Mouse (Mus musculus): ENCODE measurements around the gene Mat2a. TPM values are rescaled to one million over a fixed set of nuclear protein-coding genes. Genes with fewer than 3 reads are reported as not detected.
"Not testable (repeated sequence)": the region's sequence is repeated elsewhere in the genome, so short reads cannot be mapped to it uniquely, and the experiment has no call there.

Mat2a gene
- polyA plus RNA-seq, 1 experiment = 187 TPM

GRCm38 (mm10) chr6:72465361-72466157 is 26.2 kb upstream of the Mat2a start:
- Histone ChIP-seq H3K4me3 (replicated peaks; ENCODE audit: insufficient read depth, low read depth, low read length) (no peak overlapping the region), H3K27ac (ENCODE audit: insufficient read depth, low read length) (no peak overlapping the region), H3K27me3 (ENCODE audit: control insufficient read depth, insufficient read depth, low read length) (no peaks in the 10 kb centered on the region; the same call in 1 of the 2 replicates), H3K4me1 (ENCODE audit: control insufficient read depth, insufficient read depth, low read length) (no peaks in the 10 kb centered on the region)
- TF ChIP-seq POLR2A (IDR thresholded peaks at IDR 0.05; ENCODE audit: borderline replicate concordance, insufficient read depth, low read length) = no peak
- no peak for TF ChIP-seq CTCF (IDR thresholded peaks at IDR 0.05; ENCODE audit: borderline replicate concordance, insufficient read depth, low read depth, low read length)
- DNase-seq = no peak
- WGBS = 78% methylated on average over 8 of the region's 8 CpGs

GRCm38 (mm10) chr6:72462550-72463257 is 23.3 kb upstream of the Mat2a start:
- not testable (repeated sequence) for H3K27me3 ChIP-seq (ENCODE audit: control insufficient read depth, insufficient read depth, low read length); H3K27ac ChIP-seq (ENCODE audit: insufficient read depth, low read length)
- WGBS = 82% methylated on average over 5 of the region's 5 CpGs

GRCm38 (mm10) chr6:72460036-72460801 is 20.9 kb upstream of the Mat2a start:
- TF ChIP-seq CTCF (IDR thresholded peaks at IDR 0.05; ENCODE audit: borderline replicate concordance, insufficient read depth, low read depth, low read length) (no peak), POLR2A (IDR thresholded peaks at IDR 0.05; ENCODE audit: borderline replicate concordance, insufficient read depth, low read length) (no peak)
- no peak for DNase-seq
- 73% methylated on average over 9 of the region's 9 CpGs for WGBS

More at GRCm38 (mm10) chr6:72462550-72463257, 23.3 kb upstream of the Mat2a start:
- not testable (repeated sequence) for H3K4me3 ChIP-seq (replicated peaks; ENCODE audit: insufficient read depth, low read depth, low read length); DNase-seq; H3K4me1 ChIP-seq (ENCODE audit: control insufficient read depth, insufficient read depth, low read length)

GRCm38 (mm10) chr6:72458921-72459320 is 19.6 kb upstream of the Mat2a start:
- no peak for DNase-seq
- TF ChIP-seq CTCF (IDR thresholded peaks at IDR 0.05; ENCODE audit: borderline replicate concordance, insufficient read depth, low read depth, low read length) (no peak), POLR2A (IDR thresholded peaks at IDR 0.05; ENCODE audit: borderline replicate concordance, insufficient read depth, low read length) (no peak)
- WGBS = 52% methylated on average over 5 of the region's 5 CpGs
- Histone ChIP-seq H3K27ac (ENCODE audit: insufficient read depth, low read length) (no peak overlapping the region), H3K4me1 (ENCODE audit: control insufficient read depth, insufficient read depth, low read length) (no peaks in the 10 kb centered on the region), H3K4me3 (replicated peaks; ENCODE audit: insufficient read depth, low read depth, low read length) (no peak overlapping the region), H3K27me3 (ENCODE audit: control insufficient read depth, insufficient read depth, low read length) (no peaks in the 10 kb centered on the region)

More at GRCm38 (mm10) chr6:72460036-72460801, 20.9 kb upstream of the Mat2a start:
- Histone ChIP-seq H3K4me1 (ENCODE audit: control insufficient read depth, insufficient read depth, low read length) (no peaks in the 10 kb centered on the region), H3K4me3 (replicated peaks; ENCODE audit: insufficient read depth, low read depth, low read length) (no peak overlapping the region), H3K27ac (ENCODE audit: insufficient read depth, low read length) (no peak overlapping the region; the same call in 1 of the 2 replicates), H3K27me3 (ENCODE audit: control insufficient read depth, insufficient read depth, low read length) (no peaks in the 10 kb centered on the region)

- Histone ChIP-seq H3K27ac (ENCODE audit: insufficient read depth, low read length) (no peak overlapping the region), H3K4me1 (ENCODE audit: control insufficient read depth, insufficient read depth, low read length) (no peaks in the 10 kb centered on the region), H3K27me3 (ENCODE audit: control insufficient read depth, insufficient read depth, low read length) (no peaks in the 10 kb centered on the region), H3K4me3 (replicated peaks; ENCODE audit: insufficient read depth, low read depth, low read length) (no peak overlapping the region)
- 84% methylated on average over 7 of the region's 7 CpGs for WGBS
- DNase-seq = no peak
- TF ChIP-seq POLR2A (IDR thresholded peaks at IDR 0.05; ENCODE audit: borderline replicate concordance, insufficient read depth, low read length) (no peak), CTCF (IDR thresholded peaks at IDR 0.05; ENCODE audit: borderline replicate concordance, insufficient read depth, low read depth, low read length) (no peak)
Observed at GRCm38 (mm10) chr6:72458418-72458817, 19.1 kb upstream of the Mat2a start.

GRCm38 (mm10) chr6:72456567-72456966 is 17.2 kb upstream of the Mat2a start:
- TF ChIP-seq POLR2A (IDR thresholded peaks at IDR 0.05; ENCODE audit: borderline replicate concordance, insufficient read depth, low read length) (no peak), CTCF (IDR thresholded peaks at IDR 0.05; ENCODE audit: borderline replicate concordance, insufficient read depth, low read depth, low read length) (no peak)
- Histone ChIP-seq H3K4me1 (ENCODE audit: control insufficient read depth, insufficient read depth, low read length) (no peaks in the 10 kb centered on the region), H3K4me3 (replicated peaks; ENCODE audit: insufficient read depth, low read depth, low read length) (no peak overlapping the region), H3K27ac (ENCODE audit: insufficient read depth, low read length) (no peak overlapping the region), H3K27me3 (ENCODE audit: control insufficient read depth, insufficient read depth, low read length) (no peaks in the 10 kb centered on the region)
- WGBS = 85% methylated on average over 4 of the region's 4 CpGs
- no peak for DNase-seq

- Histone ChIP-seq H3K4me3 (replicated peaks; ENCODE audit: insufficient read depth, low read depth, low read length) (no peak overlapping the region), H3K27ac (ENCODE audit: insufficient read depth, low read length) (no peak overlapping the region), H3K27me3 (ENCODE audit: control insufficient read depth, insufficient read depth, low read length) (no peaks in the 10 kb centered on the region), H3K4me1 (ENCODE audit: control insufficient read depth, insufficient read depth, low read length) (no peaks in the 10 kb centered on the region)
- no peak for DNase-seq
- 26% methylated on average over 7 of the region's 7 CpGs for WGBS
- TF ChIP-seq POLR2A (IDR thresholded peaks at IDR 0.05; ENCODE audit: borderline replicate concordance, insufficient read depth, low read length) (no peak), CTCF (IDR thresholded peaks at IDR 0.05; ENCODE audit: borderline replicate concordance, insufficient read depth, low read depth, low read length) (no peak)
Observed at GRCm38 (mm10) chr6:72454833-72455373, 15.5 kb upstream of the Mat2a start.
